Mouse (Mus musculus) gastrocnemius, postnatal 4 days (tissue): ENCODE data around the gene Gm815. TPM values are rescaled to one million over a fixed set of nuclear protein-coding genes. Genes with fewer than 3 reads are reported as not detected.

Experiments used
- DNase-seq, 2 experiments: peaks; one replicate each; pipeline ENCODE4 v3.0.0; 2021 to 2022; ENCODE audit warnings: low spot score in 2 of 2, mixed read lengths in 2 of 2
- total RNA-seq, 2 experiments: library from RNA; stranded (reverse); gene quantifications; 2 replicates each; pipeline ENCODE4 v1.2.3; 2021

Gene Gm815
- total RNA-seq, 2 experiments from 2014 or later: not detected

DNA sequence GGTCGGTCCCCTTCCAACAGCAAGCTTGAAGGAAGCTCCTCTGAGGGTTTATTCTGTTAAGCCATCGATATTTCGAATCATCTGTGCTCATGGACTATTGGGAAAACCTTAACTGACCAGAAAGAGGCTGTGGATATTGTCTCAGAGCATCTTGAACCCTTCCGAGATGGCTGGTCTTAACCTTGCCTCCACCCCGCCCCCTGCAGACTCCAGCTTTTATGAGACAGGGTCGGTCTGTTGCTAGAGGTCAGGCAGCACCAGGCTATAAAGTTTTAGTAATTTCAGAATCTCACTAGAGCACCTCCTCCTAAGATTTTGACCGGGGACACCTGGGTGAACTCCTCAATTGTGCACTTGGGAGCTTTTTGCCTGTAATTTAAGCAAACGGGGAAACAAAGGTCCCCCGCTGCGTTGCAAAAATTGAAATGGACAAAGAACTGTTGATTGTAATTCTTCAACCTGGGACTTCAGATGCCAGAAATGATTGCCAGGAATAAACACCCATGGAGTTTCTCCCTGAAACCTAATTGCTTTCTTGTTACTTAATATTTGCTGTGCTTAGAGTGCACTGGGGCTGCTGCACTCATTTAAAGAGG is 8.4 kb upstream of the Gm815 start:
- DNase-seq: no peak

DNA sequence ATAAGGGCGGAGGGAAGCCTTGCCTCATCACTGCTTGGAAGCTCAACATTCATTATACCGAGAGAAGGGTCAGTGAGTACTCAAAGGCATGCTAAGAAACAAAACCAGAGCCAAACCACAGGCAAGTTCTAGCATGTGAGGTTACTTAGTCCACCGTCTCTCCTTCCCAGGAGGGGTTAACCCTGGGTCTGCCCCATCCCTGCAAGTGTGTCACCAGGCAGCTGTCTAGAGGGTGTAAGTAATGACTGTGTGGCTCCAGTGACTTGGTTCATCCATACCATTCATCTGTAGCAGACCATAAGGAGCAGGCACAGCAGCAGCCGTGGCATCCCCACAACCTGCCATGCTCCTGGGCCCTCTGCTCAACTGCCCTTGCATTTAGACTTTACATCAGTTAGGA is 5.8 kb upstream of the Gm815 start:
- no peak for DNase-seq

DNA sequence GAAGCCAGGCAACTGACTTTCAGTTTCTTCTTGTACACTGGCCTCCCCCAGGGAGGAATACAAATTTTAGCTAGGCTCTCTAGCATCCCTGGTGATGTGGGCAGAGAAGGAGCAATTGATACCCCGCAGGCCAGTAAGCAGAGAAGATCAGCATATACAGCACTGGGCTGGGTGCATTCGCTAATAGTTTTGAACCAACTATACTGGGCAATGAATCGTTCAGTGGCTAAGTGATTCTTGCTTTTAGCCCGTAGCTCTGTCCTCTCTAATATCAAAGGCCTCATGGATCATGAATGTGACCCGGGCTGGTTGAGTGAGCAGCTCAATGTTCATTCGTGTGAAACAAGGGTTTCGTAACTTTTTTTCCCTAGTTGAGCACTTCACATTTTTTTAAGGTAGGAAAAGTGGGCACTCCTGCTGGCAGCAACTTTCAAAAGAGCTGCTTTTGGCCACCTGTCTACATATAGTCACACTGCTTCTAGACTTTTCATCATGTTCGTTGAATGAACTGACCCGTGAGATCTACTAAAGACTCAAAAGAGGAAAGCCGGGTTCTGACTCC is 3.7 kb upstream of the Gm815 start:
- DNase-seq: no peak

- DNase-seq: no peak
Observed at GRCm38 (mm10) chr19:26888171-26888570, 2.5 kb downstream of the Gm815 start.

DNA sequence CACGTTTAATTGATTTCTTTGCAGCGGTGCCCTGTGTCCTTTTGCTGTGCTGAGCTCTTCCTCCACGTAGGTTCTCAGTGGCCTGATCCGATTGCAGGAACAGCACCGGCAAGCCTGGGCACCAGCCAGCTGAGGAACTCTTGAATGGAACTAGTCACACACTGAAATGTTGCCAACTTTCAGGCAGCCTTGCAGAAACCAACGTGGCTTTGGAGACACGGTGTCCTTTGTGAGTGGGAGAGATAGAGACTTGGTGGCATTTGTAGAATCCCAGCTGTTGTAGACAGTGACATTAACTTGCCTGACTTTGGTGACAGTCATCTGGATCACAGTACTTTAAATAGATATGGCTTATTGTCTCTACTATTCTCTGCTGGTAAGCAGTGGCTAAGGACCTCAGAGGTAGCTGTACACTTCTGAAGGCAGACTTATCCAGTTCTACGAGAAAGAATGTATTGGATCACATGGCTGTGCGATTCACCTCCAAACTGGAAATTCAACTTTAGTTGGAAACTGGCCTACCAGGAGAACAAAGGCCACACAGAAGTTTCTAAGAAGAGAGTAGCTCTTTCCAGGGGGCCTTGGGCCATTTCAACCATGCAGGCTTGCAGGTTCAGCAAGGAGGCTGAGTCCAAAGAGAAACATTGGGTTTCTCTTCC is 5.8 kb downstream of the Gm815 start:
- peak in 1 of 2 experiments; percentile 25 for DNase-seq

DNA sequence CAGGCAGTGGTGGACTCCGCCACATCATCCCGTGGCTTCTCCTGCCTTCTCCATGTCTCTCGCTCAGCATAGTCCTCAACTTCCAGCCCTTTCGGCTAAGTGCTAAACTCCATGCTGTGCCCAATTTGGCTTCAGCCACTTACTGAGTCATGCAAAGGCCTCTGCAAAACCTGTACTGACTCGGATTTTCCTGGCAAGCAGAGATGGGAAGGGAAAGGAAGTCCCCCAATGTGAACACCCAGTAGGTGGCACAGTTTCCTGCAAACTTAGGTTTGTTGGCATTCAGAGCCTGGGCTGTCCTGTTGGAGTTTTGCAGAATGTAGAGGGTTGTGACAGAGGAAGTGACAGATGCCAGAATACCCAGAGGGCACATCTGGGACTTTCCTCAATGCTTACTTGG is 7.2 kb downstream of the Gm815 start:
- DNase-seq: no peak

GRCm38 (mm10) chr19:26902162-26902561 is 16.5 kb downstream of the Gm815 start:
- DNase-seq: no peak

DNA sequence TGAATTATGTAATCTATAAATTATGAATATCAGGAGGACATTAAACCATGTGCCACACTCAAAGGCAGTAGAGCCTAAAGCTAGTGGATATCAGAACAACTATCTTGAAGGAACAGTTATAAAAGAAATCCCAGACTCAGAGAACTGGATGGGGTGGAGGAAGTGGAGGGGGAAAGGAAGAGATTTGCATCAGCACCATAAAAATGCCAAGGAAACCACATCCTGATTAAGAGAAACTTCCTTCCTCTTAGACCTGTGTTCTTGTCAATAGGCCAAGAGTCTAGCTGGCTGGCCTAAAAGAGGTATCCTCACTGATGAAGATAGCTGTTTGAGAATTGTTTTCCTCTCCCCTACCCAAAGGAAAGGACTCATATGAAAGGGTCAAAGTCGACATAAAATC is 28.6 kb downstream of the Gm815 start:
- DNase-seq: no peak

GRCm38 (mm10) chr19:26920816-26921215 is 35.1 kb downstream of the Gm815 start:
- no peak for DNase-seq

DNA sequence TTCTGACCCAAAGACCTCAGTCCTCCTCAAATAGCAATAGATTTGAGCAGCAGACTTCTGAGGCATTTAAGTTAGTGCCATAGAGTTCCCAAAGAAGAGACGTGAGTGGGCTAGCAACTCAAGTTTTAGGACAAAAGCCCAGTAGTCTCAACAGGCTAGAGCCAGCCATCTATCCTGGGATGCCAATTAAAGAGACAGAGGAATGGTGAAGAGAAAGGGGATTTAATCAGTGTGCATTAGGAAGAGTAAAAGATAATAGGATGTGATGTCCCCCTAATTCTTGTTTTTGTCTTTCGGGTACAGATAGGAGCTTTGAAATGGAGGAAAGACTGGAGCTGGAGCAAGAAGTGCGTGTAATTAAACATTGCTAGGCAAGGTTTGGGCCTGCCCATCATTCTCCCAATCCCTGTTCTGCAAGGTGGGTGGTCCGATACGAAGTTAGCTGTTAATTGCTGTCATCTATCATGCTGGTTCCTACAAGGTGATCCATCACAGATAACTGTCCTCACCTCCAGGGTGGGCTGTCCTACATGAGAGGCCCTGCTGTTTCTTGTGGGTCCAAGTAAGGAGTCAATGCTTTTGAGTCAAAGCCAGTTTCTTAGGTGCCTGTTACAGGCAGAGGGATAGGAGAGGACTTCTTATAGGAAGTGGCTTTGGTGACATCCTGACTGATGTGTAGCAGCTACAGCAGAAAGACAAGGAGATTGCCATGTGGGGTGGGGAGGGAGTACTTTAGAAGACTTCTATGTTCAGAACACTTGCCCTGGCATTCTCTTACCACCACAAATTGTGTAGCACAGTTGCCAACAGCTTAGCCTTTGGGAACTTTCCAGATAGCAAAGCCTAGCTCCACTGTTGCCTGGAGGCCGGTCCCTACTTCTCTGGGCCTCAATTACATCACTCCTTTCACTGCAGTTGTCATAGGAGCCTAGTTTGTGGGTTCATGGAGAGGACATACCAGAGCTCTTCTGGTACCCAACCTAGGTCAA is 44.9 kb downstream of the Gm815 start:
- DNase-seq: no peak

GRCm38 (mm10) chr19:26934186-26934585 is 48.5 kb downstream of the Gm815 start:
- DNase-seq: no peak
